ENCODE assay signal across 7 mouse cellular contexts in the genomic region with DNA sequence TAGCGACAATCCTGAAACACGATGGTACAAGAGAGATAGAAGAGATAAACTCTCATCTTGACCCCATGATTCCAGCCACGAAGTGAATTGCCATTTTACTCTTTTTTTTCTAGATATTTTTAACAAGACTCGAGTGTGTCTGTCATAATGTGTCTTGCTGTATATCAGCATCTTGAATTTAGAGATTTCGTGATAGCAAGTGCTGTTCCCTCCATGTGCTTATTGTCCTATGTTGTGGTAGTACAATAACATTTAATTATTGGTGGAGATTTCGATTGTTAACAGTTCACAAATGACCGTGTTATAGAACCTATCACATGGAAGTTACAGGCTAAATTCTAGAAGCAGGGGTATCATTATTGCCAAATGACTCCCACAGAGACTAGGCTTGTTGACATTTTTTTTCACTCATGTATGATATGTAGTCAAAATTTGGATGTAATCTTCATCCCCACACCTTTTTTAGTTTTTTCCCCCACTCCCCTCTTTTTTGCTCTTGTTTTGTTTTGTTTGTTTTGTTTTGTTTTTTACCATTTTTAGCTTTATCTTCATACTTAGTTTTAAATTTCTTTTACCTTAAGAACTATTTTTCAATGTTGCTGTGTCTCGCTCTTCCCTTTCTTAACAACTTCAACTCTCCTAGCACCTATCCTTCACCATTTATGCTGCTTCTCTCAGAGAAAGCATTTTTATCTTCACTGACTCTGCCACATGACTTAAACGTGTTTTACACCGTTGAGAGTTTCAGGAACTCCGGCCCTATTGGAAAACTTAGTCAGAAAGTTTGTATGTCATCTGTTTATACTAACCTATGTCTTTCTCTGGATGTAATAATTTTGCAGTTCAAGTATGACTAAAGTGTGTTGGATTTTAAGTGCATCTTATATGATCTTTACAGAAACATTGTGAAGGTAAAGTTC. TPM values are rescaled to one million over a fixed set of nuclear protein-coding genes. Genes with fewer than 3 reads are reported as not detected.
DNase-seq lines count a peak whose midpoint lies in the region; ATAC-seq and TF ChIP-seq lines count a peak whose summit lies in the region.

No protein-coding gene starts in this region.

- peak overlapping the region; percentile 58 for H3K4me3 ChIP-seq in neural tube, embryonic 11.5 days (ENCODE audit: low read depth, low read length)
- peak overlapping the region; percentile 94 for H3K4me3 ChIP-seq in forebrain, embryonic 13.5 days
- peak overlapping the region; percentile 95 for H3K4me3 ChIP-seq in limb, embryonic 14.5 days (replicated peaks; ENCODE audit: low read length)
- H3K4me3 ChIP-seq in stomach, embryonic 16.5 days (replicated peaks; ENCODE audit: low read length) = peak overlapping the region; percentile 64

- no peak for ATAC-seq in neural tube, embryonic 11.5 days (ENCODE audit: insufficient read depth, low FRiP score, low TSS enrichment)
- ATAC-seq in forebrain, embryonic 13.5 days = no peak
- no peak for ATAC-seq in limb, embryonic 14.5 days (ENCODE audit: low FRiP score, low read depth)
- ATAC-seq in stomach, embryonic 16.5 days (ENCODE audit: insufficient read depth, low FRiP score) = no peak

- peak overlapping the region; percentile 69 for H3K9ac ChIP-seq in neural tube, embryonic 11.5 days (ENCODE audit: low read length)
- H3K9ac ChIP-seq in forebrain, embryonic 13.5 days = peak overlapping the region; percentile 90
- H3K9ac ChIP-seq in limb, embryonic 14.5 days (ENCODE audit: low read depth, low read length, severe bottlenecking) = peak overlapping the region; percentile 92
- peak overlapping the region; percentile 78 for H3K9ac ChIP-seq in stomach, embryonic 16.5 days (ENCODE audit: low read length)

- H3K9me3 ChIP-seq in neural tube, embryonic 11.5 days (ENCODE audit: control insufficient read depth, low read length) = no peaks in the 10 kb centered on the region
- no peaks in the 10 kb centered on the region for H3K9me3 ChIP-seq in forebrain, embryonic 13.5 days (replicated peaks)
- no peaks in the 10 kb centered on the region for H3K9me3 ChIP-seq in limb, embryonic 14.5 days (ENCODE audit: control insufficient read depth, low read length)
- no peaks in the 10 kb centered on the region for H3K9me3 ChIP-seq in stomach, embryonic 16.5 days (replicated peaks; ENCODE audit: control insufficient read depth, low read length)

- DNase-seq in neural tube, embryonic 11.5 days (ENCODE audit: low spot score) = no peak
- no peak for DNase-seq in neural tube, embryonic 10.5 days (ENCODE audit: extremely low spot score, low spot score)
- DNase-seq in limb, embryonic 14.5 days (ENCODE audit: low spot score) = no peak
- DNase-seq in gastrocnemius, postnatal 10 days = no peak
- no peak for DNase-seq in thymus, adult 18-20 months

- H3K4me1 ChIP-seq in neural tube, embryonic 11.5 days (ENCODE audit: control insufficient read depth, insufficient read depth, low read length) = peaks cover 8% of the 10 kb centered on the region; the same call in 1 of the 2 replicates
- peaks cover 42% of the 10 kb centered on the region for H3K4me1 ChIP-seq in forebrain, embryonic 13.5 days
- H3K4me1 ChIP-seq in limb, embryonic 14.5 days (ENCODE audit: control insufficient read depth, insufficient read depth, low read length) = peaks cover 11% of the 10 kb centered on the region; the same call in 1 of the 2 replicates
- H3K4me1 ChIP-seq in stomach, embryonic 16.5 days (ENCODE audit: control insufficient read depth, insufficient read depth, low read length) = peaks cover 5% of the 10 kb centered on the region; the same call in 1 of the 2 replicates

- no peaks in the 10 kb centered on the region for H3K27me3 ChIP-seq in neural tube, embryonic 11.5 days (ENCODE audit: control insufficient read depth, insufficient read depth, low read length)
- H3K27me3 ChIP-seq in forebrain, embryonic 13.5 days = no peaks in the 10 kb centered on the region
- H3K27me3 ChIP-seq in limb, embryonic 14.5 days (ENCODE audit: control insufficient read depth, insufficient read depth, low read length) = no peaks in the 10 kb centered on the region
- no peaks in the 10 kb centered on the region for H3K27me3 ChIP-seq in stomach, embryonic 16.5 days (ENCODE audit: control insufficient read depth, insufficient read depth, low read length)

- no peak overlapping the region for H3K27ac ChIP-seq in neural tube, embryonic 11.5 days (ENCODE audit: low read depth, low read length)
- H3K27ac ChIP-seq in forebrain, embryonic 13.5 days = peak overlapping the region; percentile 85; the same call in 1 of the 2 replicates
- no peak overlapping the region for H3K27ac ChIP-seq in limb, embryonic 14.5 days (replicated peaks; ENCODE audit: low read depth, low read length)
- peak overlapping the region; percentile 49 for H3K27ac ChIP-seq in stomach, embryonic 16.5 days (ENCODE audit: low read length)

- no peak for TF ChIP-seq POLR2A in limb, embryonic 14.5 days (IDR thresholded peaks at IDR 0.05; ENCODE audit: borderline replicate concordance, extremely low read depth, insufficient read depth, insufficient read length)

- 39% methylated on average over 11 of the region's 11 CpGs for WGBS in neural tube, embryonic 11.5 days
- 37% methylated on average over 11 of the region's 11 CpGs for WGBS in forebrain, embryonic 13.5 days
- 38% methylated on average over 11 of the region's 11 CpGs for WGBS in limb, embryonic 14.5 days
- WGBS in stomach, embryonic 16.5 days = 33% methylated on average over 11 of the region's 11 CpGs

- H3K4me2 ChIP-seq in neural tube, embryonic 11.5 days (ENCODE audit: low read depth) = peak overlapping the region; percentile 66
- H3K4me2 ChIP-seq in forebrain, embryonic 13.5 days = peak overlapping the region; percentile 61
- peak overlapping the region; percentile 72 for H3K4me2 ChIP-seq in limb, embryonic 14.5 days (replicated peaks; ENCODE audit: low read depth, low read length, severe bottlenecking)
- H3K4me2 ChIP-seq in stomach, embryonic 16.5 days (ENCODE audit: low read depth, low read length) = peak overlapping the region; percentile 76

- H3K36me3 ChIP-seq in neural tube, embryonic 11.5 days (ENCODE audit: control insufficient read depth, insufficient read depth, low read length) = no peaks in the 10 kb centered on the region
- H3K36me3 ChIP-seq in forebrain, embryonic 13.5 days (ENCODE audit: poor library complexity, severe bottlenecking) = peaks cover 17% of the 10 kb centered on the region
- H3K36me3 ChIP-seq in limb, embryonic 14.5 days (ENCODE audit: control insufficient read depth, insufficient read depth, low read length) = peaks cover 16% of the 10 kb centered on the region
- H3K36me3 ChIP-seq in stomach, embryonic 16.5 days (ENCODE audit: control insufficient read depth, insufficient read depth, low read length) = 0 out of 2 replicates have a peak, but pooled peaks cover under 1% of the 10 kb centered on the region

RNA-seq across cellular contexts. Expression of gene Psmc2, which starts 2.4 kb away (rescaled TPM):
- 245 and 260 TPM in 2 replicates for polyA plus RNA-seq in neural tube, embryonic 11.5 days (2014; fragmentation: Nextera tagmentation; extraction: Ambion mirVana)
- polyA plus RNA-seq in forebrain, embryonic 13.5 days (2015; fragmentation: Nextera tagmentation; extraction: Ambion mirVana) = 214 and 219 TPM in 2 replicates
- polyA plus RNA-seq in limb, embryonic 14.5 days (2012; rRNA removed) = 64.9 and 89.1 TPM in 2 replicates
- polyA plus RNA-seq in limb, embryonic 14.5 days (2014; fragmentation: Nextera tagmentation; extraction: Ambion mirVana) = 165 and 174 TPM in 2 replicates
- 160 and 166 TPM in 2 replicates for polyA plus RNA-seq in stomach, embryonic 16.5 days (2015; fragmentation: Nextera tagmentation; extraction: Ambion mirVana)
- total RNA-seq in gastrocnemius, postnatal 10 days (2021) = 100 to 1,000 TPM; 112 to 114 TPM

RNA-seq across cellular contexts. Expression of gene Dnajc2, which starts 2.4 kb away (rescaled TPM):
- 91.2 and 92.4 TPM in 2 replicates for polyA plus RNA-seq in neural tube, embryonic 11.5 days (2014; fragmentation: Nextera tagmentation; extraction: Ambion mirVana)
- 83.5 and 86.9 TPM in 2 replicates for polyA plus RNA-seq in forebrain, embryonic 13.5 days (2015; fragmentation: Nextera tagmentation; extraction: Ambion mirVana)
- 12.4 and 25.4 TPM in 2 replicates for polyA plus RNA-seq in limb, embryonic 14.5 days (2012; rRNA removed)
- polyA plus RNA-seq in limb, embryonic 14.5 days (2014; fragmentation: Nextera tagmentation; extraction: Ambion mirVana) = 60.2 and 61.1 TPM in 2 replicates
- 44.5 and 47.6 TPM in 2 replicates for polyA plus RNA-seq in stomach, embryonic 16.5 days (2015; fragmentation: Nextera tagmentation; extraction: Ambion mirVana)
- 10 to 100 TPM; 16.1 to 17.5 TPM for total RNA-seq in gastrocnemius, postnatal 10 days (2021)

RNA-seq across cellular contexts. Expression of gene Pmpcb, which starts 50.5 kb away (rescaled TPM):
- 96.1 and 103 TPM in 2 replicates for polyA plus RNA-seq in neural tube, embryonic 11.5 days (2014; fragmentation: Nextera tagmentation; extraction: Ambion mirVana)
- polyA plus RNA-seq in forebrain, embryonic 13.5 days (2015; fragmentation: Nextera tagmentation; extraction: Ambion mirVana) = 96.4 and 99.8 TPM in 2 replicates
- polyA plus RNA-seq in limb, embryonic 14.5 days (2012; rRNA removed) = 63.2 and 80.0 TPM in 2 replicates
- 82.7 and 85.1 TPM in 2 replicates for polyA plus RNA-seq in limb, embryonic 14.5 days (2014; fragmentation: Nextera tagmentation; extraction: Ambion mirVana)
- 77.1 and 77.9 TPM in 2 replicates for polyA plus RNA-seq in stomach, embryonic 16.5 days (2015; fragmentation: Nextera tagmentation; extraction: Ambion mirVana)
- 100 to 1,000 TPM; 131 to 143 TPM for total RNA-seq in gastrocnemius, postnatal 10 days (2021)

Comparison
In these comparisons a context has a peak if more than half of its experiments do, and no peak if none do; other contexts are left out.
1. H3K27ac ChIP-seq: peak in forebrain, embryonic 13.5 days (single experiment) and stomach, embryonic 16.5 days (single experiment); none in neural tube, embryonic 11.5 days (single experiment) and limb, embryonic 14.5 days (single experiment).
2. Peak in every context shown above with its lines, with median percentiles within 50 percentile points of each other: H3K4me2 ChIP-seq, H3K4me3 ChIP-seq and H3K9ac ChIP-seq.